Mouse (Mus musculus): ENCODE results near the gene Ern1.

DNA sequence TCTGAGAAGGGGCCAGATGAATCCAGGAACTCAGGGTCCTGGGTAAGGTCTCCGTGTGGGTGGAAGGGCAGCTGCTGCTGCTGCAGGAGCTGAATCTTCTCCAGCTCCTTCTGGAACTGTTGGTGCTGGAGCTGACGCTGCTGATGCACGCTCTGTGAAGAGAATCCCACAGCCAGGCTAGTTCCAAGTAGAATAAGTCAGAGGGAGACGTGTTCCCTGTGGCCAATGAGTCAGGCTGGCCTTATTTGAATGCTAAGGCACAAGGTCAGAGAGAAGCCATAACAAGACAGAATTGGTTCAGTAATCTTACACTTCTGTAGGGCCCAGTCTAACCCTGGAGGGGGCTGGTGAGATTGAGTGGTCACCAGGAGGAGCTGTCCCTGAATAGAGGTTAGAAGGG is 77.6 kb downstream of the Ern1 start:
- TF ChIP-seq CTCF (IDR thresholded peaks at IDR 0.05; ENCODE audit: control insufficient read depth, insufficient read depth, insufficient replicate concordance, low read depth, low read length), result no peak
- TF ChIP-seq POLR2A (IDR thresholded peaks at IDR 0.05; ENCODE audit: control insufficient read depth, low read depth, low read length), result no peak
